Mouse (Mus musculus): ENCODE data around the gene Gvin1. TPM values are rescaled to one million over a fixed set of nuclear protein-coding genes. Genes with fewer than 3 reads are reported as not detected.
"Not testable (repeated sequence)": the region's sequence is repeated elsewhere in the genome, so short reads cannot be mapped to it uniquely, and the experiment has no call there.

Gvin1 gene
- polyA plus RNA-seq, 1 experiment: 1.5 TPM

DNA sequence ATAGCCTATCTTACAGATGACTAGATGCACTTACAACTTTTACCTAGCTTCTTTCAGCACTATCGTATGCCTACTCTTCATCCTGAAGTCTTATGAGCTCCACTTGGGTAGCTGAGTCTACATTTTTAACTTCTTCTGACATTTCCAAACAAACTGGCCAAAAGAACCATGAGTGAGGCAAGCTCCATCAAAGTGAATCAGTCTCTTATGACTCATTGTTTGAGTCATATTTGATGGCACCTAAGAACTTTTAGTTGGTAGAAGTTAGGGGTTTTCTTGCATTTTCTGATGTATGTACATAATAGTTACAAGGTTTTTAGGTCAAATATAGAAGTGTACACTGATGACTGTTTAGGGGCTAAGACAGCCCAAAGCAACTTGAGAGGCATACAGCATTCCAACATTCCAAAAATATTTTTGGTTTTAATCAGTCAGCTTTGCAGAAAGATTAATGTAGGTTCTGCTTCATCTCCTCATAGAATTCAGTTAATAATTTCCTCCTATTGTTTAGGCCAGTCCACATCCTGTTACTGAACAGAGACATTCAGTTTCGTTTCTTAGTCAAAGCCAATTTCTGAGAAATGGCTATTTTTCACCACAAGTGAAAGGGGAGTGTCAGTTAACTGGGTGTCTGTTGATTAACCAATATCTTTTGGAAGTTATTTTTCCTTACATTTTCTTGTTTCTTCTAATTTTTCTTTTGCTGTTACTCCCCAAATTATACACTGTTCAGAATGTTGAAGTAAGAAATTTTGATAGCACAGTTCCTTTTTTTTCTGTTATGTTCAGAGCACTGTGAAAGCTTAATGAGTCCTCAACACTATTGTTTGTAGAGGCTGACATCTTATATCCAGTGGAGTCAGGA, 21.4 kb upstream of the Gvin1 start:
- no peaks in the 10 kb centered on the region for H3K4me1 ChIP-seq (replicated peaks; ENCODE audit: control insufficient read depth, insufficient read depth, low read length)
- 46% methylated on average over 2 of the region's 2 CpGs for WGBS
- no peaks in the 10 kb centered on the region for H3K36me3 ChIP-seq (ENCODE audit: control insufficient read depth, insufficient read depth, low read length)
- no peak for DNase-seq
- H3K27ac ChIP-seq (ENCODE audit: control insufficient read depth, insufficient read depth, low read length): no peak overlapping the region
- no peak overlapping the region for H3K4me3 ChIP-seq (ENCODE audit: control insufficient read depth, insufficient read depth, low read length)
- TF ChIP-seq POLR2A (IDR thresholded peaks at IDR 0.05; ENCODE audit: control insufficient read depth, extremely low read depth, insufficient read depth, low read length, poor library complexity) (no peak), CTCF (IDR thresholded peaks at IDR 0.05; ENCODE audit: borderline replicate concordance, control insufficient read depth, extremely low read depth, insufficient read depth, low read length, poor library complexity) (no peak)
- H3K27me3 ChIP-seq (ENCODE audit: control insufficient read depth, insufficient read depth, low read length): no peaks in the 10 kb centered on the region

DNA sequence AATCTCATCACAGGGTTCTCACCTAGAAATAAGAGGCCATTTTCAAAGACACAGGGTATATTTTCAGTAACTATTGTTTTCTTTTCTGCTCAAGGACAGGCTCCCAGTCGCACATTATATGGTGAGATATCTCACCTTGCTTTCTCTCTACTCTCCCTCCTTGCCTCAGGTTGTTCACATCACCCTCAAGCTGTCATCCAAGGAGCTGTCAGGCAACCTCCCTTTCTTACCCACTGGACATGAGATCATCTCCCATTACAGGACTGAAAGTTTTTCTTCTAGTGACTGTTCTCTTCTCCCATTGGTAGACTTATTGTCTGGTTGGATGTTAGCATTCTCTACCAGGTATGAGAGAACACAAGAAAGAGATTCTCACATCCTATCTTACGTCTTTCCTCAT, 20.5 kb upstream of the Gvin1 start:
- no peaks in the 10 kb centered on the region for H3K4me1 ChIP-seq (replicated peaks; ENCODE audit: control insufficient read depth, insufficient read depth, low read length)
- no peaks in the 10 kb centered on the region for H3K36me3 ChIP-seq (ENCODE audit: control insufficient read depth, insufficient read depth, low read length)
- H3K27ac ChIP-seq (ENCODE audit: control insufficient read depth, insufficient read depth, low read length): no peak overlapping the region
- WGBS: 92% methylated on average over 2 of the region's 2 CpGs
- no peaks in the 10 kb centered on the region for H3K27me3 ChIP-seq (ENCODE audit: control insufficient read depth, insufficient read depth, low read length)
- no peak overlapping the region for H3K4me3 ChIP-seq (ENCODE audit: control insufficient read depth, insufficient read depth, low read length)
- TF ChIP-seq POLR2A (IDR thresholded peaks at IDR 0.05; ENCODE audit: control insufficient read depth, extremely low read depth, insufficient read depth, low read length, poor library complexity): no peak
- no peak for TF ChIP-seq CTCF (IDR thresholded peaks at IDR 0.05; ENCODE audit: borderline replicate concordance, control insufficient read depth, extremely low read depth, insufficient read depth, low read length, poor library complexity)
- DNase-seq: no peak

DNA sequence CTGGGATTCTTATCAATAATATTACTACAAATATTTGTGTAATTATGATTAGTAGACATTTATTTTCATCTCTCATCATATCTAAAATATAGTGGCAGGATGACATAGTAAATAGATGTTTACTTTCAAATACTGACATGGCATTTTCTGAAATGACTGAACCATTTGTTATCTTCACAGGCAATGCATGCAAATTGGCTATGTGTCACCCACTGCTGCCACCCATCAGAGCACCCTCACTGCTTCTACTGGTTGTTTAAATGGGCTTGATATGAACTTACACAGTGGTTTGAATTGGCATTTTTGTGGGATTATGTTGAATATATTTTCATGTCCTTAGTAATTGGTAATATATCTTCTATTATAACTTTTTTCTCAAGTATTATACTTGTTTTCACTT, 784 bp upstream of the Gvin1 start:
- not testable (repeated sequence) for H3K4me3 ChIP-seq (ENCODE audit: control insufficient read depth, insufficient read depth, low read length); H3K4me1 ChIP-seq (replicated peaks; ENCODE audit: control insufficient read depth, insufficient read depth, low read length); H3K36me3 ChIP-seq (ENCODE audit: control insufficient read depth, insufficient read depth, low read length); H3K27me3 ChIP-seq (ENCODE audit: control insufficient read depth, insufficient read depth, low read length); H3K27ac ChIP-seq (ENCODE audit: control insufficient read depth, insufficient read depth, low read length); DNase-seq

DNA sequence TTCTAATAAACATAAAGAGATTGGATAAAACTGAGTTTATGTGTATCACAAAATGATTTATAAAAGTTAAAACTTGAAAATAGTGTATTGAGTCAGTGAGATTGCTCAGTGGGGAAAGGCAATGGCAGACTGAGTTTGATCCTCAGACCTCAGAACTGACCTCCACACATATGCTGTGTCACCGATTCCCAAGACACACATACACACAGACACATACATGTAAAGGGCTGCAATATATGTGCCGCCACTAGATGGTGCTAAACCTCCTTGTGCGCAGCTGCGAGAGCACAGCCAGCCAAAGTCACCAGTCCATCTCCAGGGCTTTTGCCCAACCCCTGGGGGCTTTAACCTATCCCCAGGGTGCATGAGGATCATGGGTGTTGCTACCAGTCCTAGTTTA, 1.4 kb downstream of the Gvin1 start:
- H3K36me3 ChIP-seq (ENCODE audit: control insufficient read depth, insufficient read depth, low read length); DNase-seq; H3K27ac ChIP-seq (ENCODE audit: control insufficient read depth, insufficient read depth, low read length); H3K27me3 ChIP-seq (ENCODE audit: control insufficient read depth, insufficient read depth, low read length); H3K4me3 ChIP-seq (ENCODE audit: control insufficient read depth, insufficient read depth, low read length); H3K4me1 ChIP-seq (replicated peaks; ENCODE audit: control insufficient read depth, insufficient read depth, low read length): not testable (repeated sequence)
- no CpG with 5 or more reads among the region's 4 CpGs for WGBS

DNA sequence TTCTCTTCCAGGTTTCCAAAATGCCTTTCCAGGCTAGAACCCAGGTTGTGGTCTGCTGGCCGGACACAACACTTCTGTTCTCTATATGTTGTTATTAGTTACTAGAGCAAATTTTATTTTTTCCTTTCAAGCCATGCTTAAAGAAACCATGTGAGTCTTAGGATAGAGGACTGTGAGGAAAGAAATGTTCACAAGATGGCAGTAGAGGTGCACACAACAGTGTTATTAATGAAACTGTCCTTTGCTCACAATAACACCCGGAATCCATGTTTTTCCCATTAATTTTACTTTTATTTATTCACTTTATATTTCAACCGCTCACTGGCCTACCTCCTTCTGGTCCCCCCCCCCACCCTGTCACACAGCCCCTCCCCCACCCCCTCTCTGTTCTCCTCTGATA, 8.5 kb downstream of the Gvin1 start:
- not testable (repeated sequence) for DNase-seq; H3K36me3 ChIP-seq (ENCODE audit: control insufficient read depth, insufficient read depth, low read length); H3K27me3 ChIP-seq (ENCODE audit: control insufficient read depth, insufficient read depth, low read length); H3K27ac ChIP-seq (ENCODE audit: control insufficient read depth, insufficient read depth, low read length); H3K4me1 ChIP-seq (replicated peaks; ENCODE audit: control insufficient read depth, insufficient read depth, low read length); H3K4me3 ChIP-seq (ENCODE audit: control insufficient read depth, insufficient read depth, low read length)
- WGBS: 77% methylated on average over 2 of the region's 3 CpGs

DNA sequence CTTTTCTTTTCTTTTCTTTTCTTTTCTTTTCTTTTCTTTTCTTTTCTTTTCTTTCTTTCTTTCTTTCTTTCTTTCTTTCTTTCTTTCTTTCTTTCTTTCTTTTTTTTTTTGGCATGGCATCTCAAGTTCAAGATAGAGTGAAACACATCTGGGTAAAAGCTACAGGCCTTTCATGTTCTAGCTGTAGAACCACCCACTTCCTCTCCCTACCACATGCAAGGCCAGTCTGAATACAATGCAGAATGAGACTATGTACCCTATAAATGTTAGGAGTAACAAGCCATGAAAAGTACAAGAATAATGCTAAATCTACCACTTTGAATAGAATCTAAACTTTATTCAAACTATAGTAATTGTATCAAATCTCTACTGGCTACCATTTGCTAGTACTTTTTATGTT, 38.1 kb downstream of the Gvin1 start:
- not testable (repeated sequence) for H3K27me3 ChIP-seq (ENCODE audit: control insufficient read depth, insufficient read depth, low read length); H3K36me3 ChIP-seq (ENCODE audit: control insufficient read depth, insufficient read depth, low read length); DNase-seq; H3K4me3 ChIP-seq (ENCODE audit: control insufficient read depth, insufficient read depth, low read length); H3K4me1 ChIP-seq (replicated peaks; ENCODE audit: control insufficient read depth, insufficient read depth, low read length); H3K27ac ChIP-seq (ENCODE audit: control insufficient read depth, insufficient read depth, low read length)

DNA sequence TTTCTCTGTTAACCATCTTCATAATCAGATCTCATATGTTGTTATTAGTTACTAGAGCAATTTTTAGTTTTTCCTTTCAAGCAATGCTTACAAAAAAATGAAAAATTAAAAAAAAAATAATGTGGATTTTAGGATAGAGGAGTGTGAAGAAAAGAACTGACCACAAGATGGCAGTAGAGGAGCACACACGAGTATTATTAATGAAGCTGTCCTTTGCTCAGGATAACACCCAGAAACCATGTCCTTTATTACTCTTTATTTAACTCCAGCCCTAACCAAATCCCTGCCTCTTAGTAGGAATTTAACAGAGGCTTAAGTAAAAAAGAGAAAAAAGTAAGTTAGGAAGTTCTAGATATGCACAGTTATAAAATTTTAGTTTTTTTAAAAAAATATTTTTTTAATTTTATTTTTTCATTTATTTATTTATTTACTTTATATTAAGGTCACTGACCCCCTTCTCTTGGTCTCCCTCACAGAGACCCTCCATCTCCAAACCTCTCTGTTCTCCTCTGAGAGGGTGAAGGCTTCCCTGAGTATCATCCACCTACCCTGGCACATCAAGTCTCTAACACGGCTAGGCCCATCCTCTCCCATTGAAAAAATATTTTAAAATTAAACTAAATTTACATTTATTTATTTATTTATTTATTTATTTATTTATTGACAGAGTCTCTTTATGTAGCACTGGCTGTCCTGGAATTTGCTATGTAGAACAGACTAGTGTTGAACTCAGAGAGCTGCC, 69.9 kb downstream of the Gvin1 start:
- H3K4me3 ChIP-seq (ENCODE audit: control insufficient read depth, insufficient read depth, low read length); H3K36me3 ChIP-seq (ENCODE audit: control insufficient read depth, insufficient read depth, low read length); H3K27ac ChIP-seq (ENCODE audit: control insufficient read depth, insufficient read depth, low read length); H3K27me3 ChIP-seq (ENCODE audit: control insufficient read depth, insufficient read depth, low read length); H3K4me1 ChIP-seq (replicated peaks; ENCODE audit: control insufficient read depth, insufficient read depth, low read length): not testable (repeated sequence)
- DNase-seq: peak; percentile 0
- WGBS: 100% methylated on average over 1 of the region's 2 CpGs

DNA sequence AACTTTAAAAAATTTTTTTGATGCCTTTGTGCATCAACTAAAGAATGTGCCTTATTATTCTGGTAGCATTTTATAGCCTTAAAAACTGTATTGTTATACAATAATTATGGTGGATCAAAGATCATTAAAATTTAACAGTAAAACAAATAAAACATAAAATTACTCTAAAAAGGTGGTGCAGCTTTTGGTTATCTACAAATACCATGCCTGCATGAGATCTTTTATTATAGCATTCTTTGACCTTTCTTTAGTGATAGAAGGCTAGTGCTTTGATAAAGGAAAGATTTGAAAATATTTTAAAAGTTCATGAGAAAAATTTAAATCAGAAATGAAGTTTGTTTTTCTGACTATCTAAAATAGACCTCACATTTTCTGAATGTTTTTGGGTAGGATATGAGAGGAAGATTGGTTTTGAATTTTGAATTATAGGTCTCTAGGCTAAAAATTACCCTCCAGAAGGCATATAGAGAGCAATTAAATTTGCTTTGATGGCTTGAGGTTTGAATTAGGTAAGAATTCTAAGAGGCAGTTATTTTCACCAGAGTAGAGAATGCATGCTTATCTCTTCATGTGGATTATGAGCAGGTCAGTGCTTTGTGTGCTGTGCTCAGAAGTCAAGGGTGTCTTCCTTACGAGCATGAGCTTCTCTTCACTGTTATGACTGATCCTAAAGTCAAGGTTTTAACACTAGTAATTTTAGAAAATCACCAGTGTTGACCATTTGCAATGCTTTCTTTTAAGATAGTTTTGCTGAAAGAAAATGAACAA, 73.8 kb downstream of the Gvin1 start:
- not testable (repeated sequence) for H3K27ac ChIP-seq (ENCODE audit: control insufficient read depth, insufficient read depth, low read length); H3K27me3 ChIP-seq (ENCODE audit: control insufficient read depth, insufficient read depth, low read length); H3K36me3 ChIP-seq (ENCODE audit: control insufficient read depth, insufficient read depth, low read length); H3K4me1 ChIP-seq (replicated peaks; ENCODE audit: control insufficient read depth, insufficient read depth, low read length); DNase-seq; H3K4me3 ChIP-seq (ENCODE audit: control insufficient read depth, insufficient read depth, low read length)
- WGBS: no CpG with 5 or more reads among the region's 1 CpGs

DNA sequence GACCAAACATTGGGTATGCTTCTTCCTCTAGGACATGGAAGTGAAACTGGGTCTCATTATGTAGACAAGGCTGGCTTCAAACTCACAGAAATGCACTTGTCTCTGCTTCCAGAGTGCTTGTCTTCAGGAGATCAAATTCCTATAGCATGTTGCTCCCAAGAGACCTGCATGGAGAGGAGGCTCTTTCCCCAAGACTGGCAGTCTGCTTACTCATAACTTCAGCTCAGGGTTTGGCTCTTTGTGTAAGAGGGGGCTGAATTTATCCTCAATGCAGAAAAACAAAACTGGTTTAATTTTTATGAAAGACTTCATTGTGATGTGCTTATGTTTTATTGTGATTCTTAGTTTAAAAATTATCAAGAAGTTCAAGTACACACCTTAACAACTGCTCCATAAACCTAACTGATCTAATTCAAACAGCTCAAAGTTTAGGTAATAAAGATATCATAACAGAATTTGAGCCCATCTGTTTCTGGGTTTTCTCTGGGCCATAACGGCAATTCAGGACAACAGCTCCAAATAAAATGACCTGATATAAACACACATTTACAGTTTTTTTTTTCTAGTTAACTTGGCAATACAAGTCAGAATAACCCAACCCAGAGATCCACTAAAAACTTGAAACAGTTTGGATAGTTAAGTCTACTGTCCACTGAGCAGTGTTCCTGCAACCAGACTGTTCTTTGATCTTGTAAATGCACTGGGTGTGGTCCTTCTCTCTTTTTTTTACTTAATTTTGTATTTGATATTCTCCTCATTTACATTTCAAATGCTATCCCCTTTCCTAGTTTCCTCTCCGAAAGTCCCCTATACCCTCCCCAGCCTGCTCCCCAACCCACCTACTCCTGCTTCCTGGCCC, 97.8 kb downstream of the Gvin1 start:
- not testable (repeated sequence) for H3K27ac ChIP-seq (ENCODE audit: control insufficient read depth, insufficient read depth, low read length); H3K4me3 ChIP-seq (ENCODE audit: control insufficient read depth, insufficient read depth, low read length); H3K4me1 ChIP-seq (replicated peaks; ENCODE audit: control insufficient read depth, insufficient read depth, low read length); H3K27me3 ChIP-seq (ENCODE audit: control insufficient read depth, insufficient read depth, low read length); H3K36me3 ChIP-seq (ENCODE audit: control insufficient read depth, insufficient read depth, low read length); DNase-seq
- no CpG with 5 or more reads among the region's 2 CpGs for WGBS
